ENCODE assay signal across 8 mouse cellular contexts in the genomic region with DNA sequence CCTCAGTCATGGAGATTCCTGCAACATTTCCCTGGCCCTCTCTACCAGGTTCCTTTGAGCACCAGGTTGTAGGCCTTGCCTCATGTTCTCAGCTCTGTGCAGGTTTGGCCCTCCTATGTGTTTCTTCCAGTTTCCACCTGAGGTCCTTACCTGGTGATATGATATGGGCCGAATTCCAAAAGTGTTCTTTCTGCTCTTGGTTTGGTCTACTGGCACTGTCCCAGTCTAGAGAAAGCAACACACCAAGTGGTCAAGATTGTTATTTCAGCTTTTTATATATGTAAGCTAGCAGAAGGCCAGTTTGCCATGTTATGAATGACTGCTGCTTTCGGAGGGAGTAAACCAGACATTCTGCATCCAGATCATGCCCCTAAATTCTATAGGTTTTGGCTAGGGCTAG. TPM values are rescaled to one million over a fixed set of nuclear protein-coding genes. Genes with fewer than 3 reads are reported as not detected.
DNase-seq lines count a peak whose midpoint lies in the region; ATAC-seq lines count a peak whose summit lies in the region.

No protein-coding gene starts in this region.

- no peak for ATAC-seq in erythroblast, adult 5-6 weeks (replicated peaks; ENCODE audit: low FRiP score, poor library complexity, severe bottlenecking)
- ATAC-seq in megakaryocyte, adult 5-6 weeks (ENCODE audit: poor library complexity, severe bottlenecking): no peak
- 0 out of 2 replicates have a peak, but pooled peaks have one; percentile 5 for ATAC-seq in liver, embryonic 13.5 days (ENCODE audit: low read depth)

- H3K36me3 ChIP-seq in erythroblast, embryonic 14.5 days (ENCODE audit: control insufficient read depth): no peaks in the 10 kb centered on the region
- H3K36me3 ChIP-seq in megakaryocyte, embryonic 14.5 days (replicated peaks; ENCODE audit: low read length): no peaks in the 10 kb centered on the region
- H3K36me3 ChIP-seq in liver, embryonic 13.5 days: no peaks in the 10 kb centered on the region

- peak overlapping the region; percentile 77 for H3K4me3 ChIP-seq in erythroblast, embryonic 14.5 days (replicated peaks)
- H3K4me3 ChIP-seq in megakaryocyte, embryonic 14.5 days (replicated peaks): peak overlapping the region; percentile 99
- H3K4me3 ChIP-seq in liver, embryonic 13.5 days (replicated peaks): peak overlapping the region; percentile 77

- H3K27me3 ChIP-seq in erythroblast, embryonic 14.5 days (ENCODE audit: control insufficient read depth): peaks cover 48% of the 10 kb centered on the region
- peaks cover 61% of the 10 kb centered on the region for H3K27me3 ChIP-seq in megakaryocyte, embryonic 14.5 days (replicated peaks)
- H3K27me3 ChIP-seq in liver, embryonic 13.5 days: peaks cover 39% of the 10 kb centered on the region

- DNase-seq in liver, embryonic 13.5 days: no peak
- DNase-seq in T-cell, adult 2 months (ENCODE audit: low spot score): no peak
- DNase-seq in thymus, postnatal 14 days: no peak
- DNase-seq in layer of hippocampus, postnatal 36 days: no peak

- peak overlapping the region; percentile 98 for H3K4me2 ChIP-seq in liver, embryonic 13.5 days

- no peak overlapping the region for H3K27ac ChIP-seq in liver, embryonic 13.5 days

- no peaks in the 10 kb centered on the region for H3K9me3 ChIP-seq in erythroblast, embryonic 14.5 days (ENCODE audit: control insufficient read depth, low read length)
- no peaks in the 10 kb centered on the region for H3K9me3 ChIP-seq in megakaryocyte, embryonic 14.5 days
- no peaks in the 10 kb centered on the region for H3K9me3 ChIP-seq in liver, embryonic 13.5 days (replicated peaks)

- peaks cover 36% of the 10 kb centered on the region for H3K4me1 ChIP-seq in erythroblast, embryonic 14.5 days (ENCODE audit: control insufficient read depth)
- H3K4me1 ChIP-seq in megakaryocyte, embryonic 14.5 days: peaks cover 52% of the 10 kb centered on the region
- peaks cover 57% of the 10 kb centered on the region for H3K4me1 ChIP-seq in liver, embryonic 13.5 days (replicated peaks)

- WGBS in liver, embryonic 13.5 days (ENCODE audit: insufficient replicate concordance): 84% methylated on average over 2 of the region's 2 CpGs

- no peak overlapping the region for H3K9ac ChIP-seq in liver, embryonic 13.5 days

RNA-seq across cellular contexts. Expression of a gene that starts 0.5 kb away (rescaled TPM):
- polyA plus RNA-seq in erythroblast, embryonic 14.5 days (2012): 0.08 and 0.21 TPM in 2 replicates
- total RNA-seq in erythroblast, adult 5-6 weeks (2015; ENCODE audit: low replicate concordance): 1.5 and 1.9 TPM in 2 replicates
- total RNA-seq in erythroblast, adult 5-6 weeks (2017; ENCODE audit: low replicate concordance): 2.2 and 2.3 TPM in 2 replicates
- polyA plus RNA-seq in megakaryocyte, embryonic 14.5 days (2012; ENCODE audit: insufficient read depth, low replicate concordance): 5.9 and 21.5 TPM in 2 replicates
- 5.4 and 6.6 TPM in 2 replicates for total RNA-seq in megakaryocyte, adult 5-6 weeks (2015)
- 5.1 and 7.4 TPM in 2 replicates for total RNA-seq in megakaryocyte, adult 5-6 weeks (2017)
- polyA plus RNA-seq in liver, embryonic 13.5 days (2015; fragmentation: Nextera tagmentation; extraction: Ambion mirVana): 0.98 and 1.2 TPM in 2 replicates
- total RNA-seq in layer of hippocampus, postnatal 36 days (2021): 10 to 100 TPM; 32.2 to 34.7 TPM
